Mouse (Mus musculus): ENCODE data around the gene Prep. TPM values are rescaled to one million over a fixed set of nuclear protein-coding genes. Genes with fewer than 3 reads are reported as not detected.

The Prep gene
- polyA plus RNA-seq, 1 experiment, result 35.6 TPM

DNA sequence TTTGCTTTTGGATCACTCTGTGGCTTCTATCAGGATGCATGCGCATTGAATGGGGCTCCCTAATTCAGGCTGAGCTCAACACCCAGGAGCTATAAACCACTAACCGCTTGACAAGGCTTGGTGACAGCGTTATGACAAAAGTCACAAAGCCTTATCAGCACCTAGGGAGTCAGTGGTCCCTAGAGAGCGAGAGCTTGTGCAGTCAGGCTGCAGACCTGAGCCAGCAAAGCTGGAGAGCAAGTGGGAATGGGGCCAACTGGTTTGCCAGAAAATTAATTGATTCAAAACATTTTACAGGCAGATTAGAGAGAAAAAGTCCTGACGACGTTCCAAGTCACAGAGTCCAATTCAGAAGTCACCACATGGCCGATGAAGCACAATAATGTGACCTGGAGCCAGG lies 37.1 kb downstream of the Prep start:
- Histone ChIP-seq H3K36me3 (ENCODE audit: control insufficient read depth, insufficient read depth) (peaks cover 47% of the 10 kb centered on the region), H3K27me3 (ENCODE audit: control insufficient read depth, insufficient read depth, insufficient read length) (no peaks in the 10 kb centered on the region), H3ac (ENCODE audit: control insufficient read depth, insufficient read length) (no peak overlapping the region), H3K79me2 (ENCODE audit: control insufficient read depth, insufficient read depth) (peaks cover 15% of the 10 kb centered on the region), H3K4me2 (ENCODE audit: low read depth) (no peak overlapping the region), H3K4me3 (no peak overlapping the region)
- TF ChIP-seq REST (IDR thresholded peaks at IDR 0.05; ENCODE audit: insufficient read depth, insufficient read length) (no peak), CEBPB (IDR thresholded peaks at IDR 0.05; ENCODE audit: insufficient read depth, poor library complexity, severe bottlenecking) (no peak), E2F4 (IDR thresholded peaks at IDR 0.05; ENCODE audit: insufficient read depth) (no peak), POLR2A (IDR thresholded peaks at IDR 0.05; ENCODE audit: insufficient read length, low read depth) (no peak), MYOG (IDR thresholded peaks at IDR 0.05; ENCODE audit: control insufficient read depth in 1 of 3, insufficient read depth in 1 of 3, insufficient read length in 2 of 3, low read depth in 2 of 3) (no peak), SRF (IDR thresholded peaks at IDR 0.05; ENCODE audit: control insufficient read depth, insufficient read length, low read depth) (no peak), USF1 (IDR thresholded peaks at IDR 0.05; ENCODE audit: low read depth) (no peak), MAX (IDR thresholded peaks at IDR 0.05; ENCODE audit: low read depth) (no peak), TCF3 (IDR thresholded peaks at IDR 0.05; ENCODE audit: insufficient read length, low read depth) (no peak)

DNA sequence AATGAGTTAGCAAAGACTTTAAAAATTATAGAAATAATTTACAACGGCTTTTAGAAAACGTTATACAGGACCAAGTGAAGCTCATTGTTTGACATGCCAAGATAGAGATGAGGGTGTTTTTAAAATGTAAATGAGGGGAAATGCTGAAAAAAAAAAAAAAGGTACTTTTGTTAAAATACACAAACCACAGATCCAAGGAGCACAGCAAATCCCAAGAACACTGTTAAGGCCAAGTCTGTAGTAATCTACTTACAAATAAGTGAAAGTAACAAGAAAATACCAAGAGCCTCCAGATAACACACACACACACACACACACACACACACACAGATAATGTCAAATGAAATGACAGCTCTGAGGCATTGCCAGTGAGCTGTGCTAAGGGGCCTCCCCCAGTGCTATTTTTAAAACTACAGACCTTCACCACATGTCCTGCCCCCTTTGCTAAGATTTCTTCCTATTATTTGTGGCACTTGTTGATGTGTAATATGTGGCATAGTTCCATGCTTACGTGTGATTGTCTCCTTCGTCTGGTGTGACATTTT lies 37.6 kb downstream of the Prep start:
- H3K27me3 ChIP-seq (ENCODE audit: control insufficient read depth, insufficient read depth, insufficient read length), result no peaks in the 10 kb centered on the region
- peaks cover 47% of the 10 kb centered on the region for H3K36me3 ChIP-seq (ENCODE audit: control insufficient read depth, insufficient read depth)
- H3K4me3 ChIP-seq, result no peak overlapping the region
- no peak overlapping the region for H3K4me2 ChIP-seq (ENCODE audit: low read depth)
- no peak overlapping the region for H3ac ChIP-seq (ENCODE audit: control insufficient read depth, insufficient read length)
- H3K79me2 ChIP-seq (ENCODE audit: control insufficient read depth, insufficient read depth), result peaks cover 15% of the 10 kb centered on the region
- TF ChIP-seq TCF3 (IDR thresholded peaks at IDR 0.05; ENCODE audit: insufficient read length, low read depth), result no peak
- TF ChIP-seq SRF (IDR thresholded peaks at IDR 0.05; ENCODE audit: control insufficient read depth, insufficient read length, low read depth), result no peak
- no peak for TF ChIP-seq TCF12 (IDR thresholded peaks at IDR 0.05; ENCODE audit: insufficient read depth, poor library complexity, severe bottlenecking)
- no peak for TF ChIP-seq CEBPB (IDR thresholded peaks at IDR 0.05; ENCODE audit: insufficient read depth, poor library complexity, severe bottlenecking)
- no peak for TF ChIP-seq MAX (IDR thresholded peaks at IDR 0.05; ENCODE audit: low read depth)
- no peak for TF ChIP-seq E2F4 (IDR thresholded peaks at IDR 0.05; ENCODE audit: insufficient read depth)

DNA sequence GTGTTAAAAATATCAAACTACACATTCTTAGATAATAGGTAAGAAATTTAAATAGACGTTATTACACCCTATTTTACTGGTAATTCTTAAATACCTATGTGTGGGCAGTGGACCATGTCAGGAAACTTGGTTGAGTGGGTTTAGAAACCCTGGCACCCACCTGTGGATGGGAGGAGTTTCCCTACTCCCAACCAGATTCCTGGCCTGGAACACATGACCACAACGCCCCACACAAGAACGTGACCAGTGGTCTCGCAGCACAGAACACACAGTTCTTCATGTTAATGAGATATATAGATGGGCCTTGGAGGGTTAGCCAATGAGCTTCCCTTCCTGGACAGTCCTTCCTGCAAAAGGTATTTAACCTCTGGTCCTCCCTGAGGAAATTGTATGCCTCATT lies 39.5 kb downstream of the Prep start:
- H3K36me3 ChIP-seq (ENCODE audit: control insufficient read depth, insufficient read depth), result peaks cover 33% of the 10 kb centered on the region
- TF ChIP-seq MYOD1 (IDR thresholded peaks at IDR 0.05; ENCODE audit: control insufficient read depth in 1 of 3, insufficient read length in 2 of 3, low read depth in 2 of 3), result no peak
- no peak for TF ChIP-seq REST (IDR thresholded peaks at IDR 0.05; ENCODE audit: insufficient read depth, insufficient read length)
- TF ChIP-seq TCF12 (IDR thresholded peaks at IDR 0.05; ENCODE audit: insufficient read depth, poor library complexity, severe bottlenecking), result no peak
- no peak for TF ChIP-seq CEBPB (IDR thresholded peaks at IDR 0.05; ENCODE audit: insufficient read depth, poor library complexity, severe bottlenecking)
- TF ChIP-seq MAX (IDR thresholded peaks at IDR 0.05; ENCODE audit: low read depth), result no peak
- no peak for TF ChIP-seq POLR2AphosphoS2 (IDR thresholded peaks at IDR 0.05; ENCODE audit: insufficient read length, low read depth)
- no peak for TF ChIP-seq POLR2A (IDR thresholded peaks at IDR 0.05; ENCODE audit: insufficient read length, low read depth)
- no peak for TF ChIP-seq MYOG (IDR thresholded peaks at IDR 0.05; ENCODE audit: control insufficient read depth in 1 of 3, insufficient read depth in 1 of 3, insufficient read length in 2 of 3, low read depth in 2 of 3)
- TF ChIP-seq E2F4 (IDR thresholded peaks at IDR 0.05; ENCODE audit: insufficient read depth), result no peak
- no peak for TF ChIP-seq SRF (IDR thresholded peaks at IDR 0.05; ENCODE audit: control insufficient read depth, insufficient read length, low read depth)
- no peak for TF ChIP-seq TCF3 (IDR thresholded peaks at IDR 0.05; ENCODE audit: insufficient read length, low read depth)
- no peak for TF ChIP-seq USF1 (IDR thresholded peaks at IDR 0.05; ENCODE audit: low read depth)
- peaks cover 6% of the 10 kb centered on the region for H3K79me2 ChIP-seq (ENCODE audit: control insufficient read depth, insufficient read depth)
- H3K4me2 ChIP-seq (ENCODE audit: low read depth), result no peak overlapping the region
- no peak overlapping the region for H3K4me3 ChIP-seq
- H3ac ChIP-seq (ENCODE audit: control insufficient read depth, insufficient read length), result no peak overlapping the region
- no peaks in the 10 kb centered on the region for H3K27me3 ChIP-seq (ENCODE audit: control insufficient read depth, insufficient read depth, insufficient read length)

DNA sequence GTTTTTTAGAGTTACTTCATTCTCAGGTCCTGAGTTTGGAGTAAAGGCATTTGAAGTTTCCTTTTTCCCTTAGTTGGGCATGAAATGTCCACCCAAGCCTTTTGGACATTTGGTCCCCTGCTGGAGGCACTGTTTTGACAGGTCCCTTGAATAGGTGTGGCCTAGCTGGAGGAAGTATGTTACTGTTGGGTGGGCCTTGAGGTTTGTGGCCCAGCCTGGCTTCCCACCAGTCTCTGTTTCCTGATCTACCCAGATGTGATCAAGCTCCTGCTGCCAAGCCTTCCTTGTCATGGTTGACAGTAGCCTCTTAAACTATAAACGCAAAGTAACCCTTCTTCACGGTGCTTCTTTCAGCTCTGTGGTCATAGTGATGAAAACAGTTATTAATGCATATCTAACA lies 40.3 kb downstream of the Prep start:
- no peak overlapping the region for H3ac ChIP-seq (ENCODE audit: control insufficient read depth, insufficient read length)
- peaks cover 5% of the 10 kb centered on the region for H3K79me2 ChIP-seq (ENCODE audit: control insufficient read depth, insufficient read depth)
- H3K4me2 ChIP-seq (ENCODE audit: low read depth), result no peak overlapping the region
- no peaks in the 10 kb centered on the region for H3K27me3 ChIP-seq (ENCODE audit: control insufficient read depth, insufficient read depth, insufficient read length)
- peaks cover 32% of the 10 kb centered on the region for H3K36me3 ChIP-seq (ENCODE audit: control insufficient read depth, insufficient read depth)
- TF ChIP-seq POLR2A (IDR thresholded peaks at IDR 0.05; ENCODE audit: insufficient read length, low read depth), result no peak
- TF ChIP-seq TCF3 (IDR thresholded peaks at IDR 0.05; ENCODE audit: insufficient read length, low read depth), result no peak
- TF ChIP-seq USF1 (IDR thresholded peaks at IDR 0.05; ENCODE audit: low read depth), result no peak
- no peak for TF ChIP-seq REST (IDR thresholded peaks at IDR 0.05; ENCODE audit: insufficient read depth, insufficient read length)
- TF ChIP-seq SRF (IDR thresholded peaks at IDR 0.05; ENCODE audit: control insufficient read depth, insufficient read length, low read depth), result no peak
- no peak for TF ChIP-seq TCF12 (IDR thresholded peaks at IDR 0.05; ENCODE audit: insufficient read depth, poor library complexity, severe bottlenecking)
- no peak for TF ChIP-seq E2F4 (IDR thresholded peaks at IDR 0.05; ENCODE audit: insufficient read depth)
- TF ChIP-seq MAX (IDR thresholded peaks at IDR 0.05; ENCODE audit: low read depth), result no peak
- TF ChIP-seq MYOD1 (IDR thresholded peaks at IDR 0.05; ENCODE audit: control insufficient read depth in 1 of 3, insufficient read length in 2 of 3, low read depth in 2 of 3), result no peak
- no peak for TF ChIP-seq MYOG (IDR thresholded peaks at IDR 0.05; ENCODE audit: control insufficient read depth in 1 of 3, insufficient read depth in 1 of 3, insufficient read length in 2 of 3, low read depth in 2 of 3)
- TF ChIP-seq POLR2AphosphoS2 (IDR thresholded peaks at IDR 0.05; ENCODE audit: insufficient read length, low read depth), result no peak
- no peak for TF ChIP-seq CEBPB (IDR thresholded peaks at IDR 0.05; ENCODE audit: insufficient read depth, poor library complexity, severe bottlenecking)
- no peak overlapping the region for H3K4me3 ChIP-seq

DNA sequence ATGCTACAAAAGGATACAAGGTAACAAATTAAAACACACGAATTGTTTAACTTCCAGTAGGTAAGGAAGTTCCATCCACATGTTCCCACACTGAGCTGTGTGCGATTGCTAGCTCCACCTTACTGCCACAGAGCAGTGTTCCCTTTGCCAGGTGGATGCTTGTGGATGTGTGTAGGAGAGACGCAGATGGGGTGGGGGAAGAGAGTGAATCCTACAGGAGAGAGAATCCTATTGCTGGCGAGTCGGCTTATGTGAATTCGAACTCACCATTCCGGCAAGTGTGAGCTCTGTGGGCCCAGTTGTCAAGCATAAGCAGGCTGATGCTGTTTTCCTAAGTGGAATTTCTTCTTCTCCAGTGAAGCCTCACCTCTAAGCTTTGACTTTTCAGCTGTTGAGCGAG lies 42.0 kb downstream of the Prep start:
- Histone ChIP-seq H3K4me3 (no peak overlapping the region), H3K79me2 (ENCODE audit: control insufficient read depth, insufficient read depth) (peaks cover 4% of the 10 kb centered on the region), H3K4me2 (ENCODE audit: low read depth) (no peak overlapping the region), H3ac (ENCODE audit: control insufficient read depth, insufficient read length) (no peak overlapping the region), H3K36me3 (ENCODE audit: control insufficient read depth, insufficient read depth) (peaks cover 49% of the 10 kb centered on the region), H3K27me3 (ENCODE audit: control insufficient read depth, insufficient read depth, insufficient read length) (no peaks in the 10 kb centered on the region)
- TF ChIP-seq CEBPB (IDR thresholded peaks at IDR 0.05; ENCODE audit: insufficient read depth, poor library complexity, severe bottlenecking) (no peak), SRF (IDR thresholded peaks at IDR 0.05; ENCODE audit: control insufficient read depth, insufficient read length, low read depth) (no peak), MAX (IDR thresholded peaks at IDR 0.05; ENCODE audit: low read depth) (no peak), MYOD1 (IDR thresholded peaks at IDR 0.05; ENCODE audit: control insufficient read depth in 1 of 3, insufficient read length in 2 of 3, low read depth in 2 of 3) (no peak), REST (IDR thresholded peaks at IDR 0.05; ENCODE audit: insufficient read depth, insufficient read length) (no peak), MYOG (IDR thresholded peaks at IDR 0.05; ENCODE audit: control insufficient read depth in 1 of 3, insufficient read depth in 1 of 3, insufficient read length in 2 of 3, low read depth in 2 of 3) (no peak), TCF3 (IDR thresholded peaks at IDR 0.05; ENCODE audit: insufficient read length, low read depth) (no peak), POLR2A (IDR thresholded peaks at IDR 0.05; ENCODE audit: insufficient read length, low read depth) (no peak), POLR2AphosphoS2 (IDR thresholded peaks at IDR 0.05; ENCODE audit: insufficient read length, low read depth) (no peak), USF1 (IDR thresholded peaks at IDR 0.05; ENCODE audit: low read depth) (no peak), TCF12 (IDR thresholded peaks at IDR 0.05; ENCODE audit: insufficient read depth, poor library complexity, severe bottlenecking) (no peak), E2F4 (IDR thresholded peaks at IDR 0.05; ENCODE audit: insufficient read depth) (no peak)
